Mouse (Mus musculus) frontal cortex, adult (tissue): ENCODE results near the gene Acox3.

Experiments used
- ATAC-seq: cut with Nextera tagmentation; 2 replicates; pipeline ENCODE4 v1.9.2; 2017; ENCODE audit warnings: mild to moderate bottlenecking, moderate library complexity, mixed read lengths; ENCODE audit not compliant: low TSS enrichment

The Acox3 gene

GRCm38 (mm10) chr5:35648230-35648629 is 65.4 kb downstream of the Acox3 start:
- no peak for ATAC-seq

GRCm38 (mm10) chr5:35652319-35652718 is 69.5 kb downstream of the Acox3 start:
- ATAC-seq = no peak

- ATAC-seq = no peak
Measured at GRCm38 (mm10) chr5:35652872-35653271, 70.0 kb downstream of the Acox3 start.

GRCm38 (mm10) chr5:35653743-35654395 is 71.0 kb downstream of the Acox3 start:
- no peak for ATAC-seq

GRCm38 (mm10) chr5:35655753-35656485 is 73.1 kb downstream of the Acox3 start:
- no peak for ATAC-seq

- ATAC-seq = no peak
Measured at GRCm38 (mm10) chr5:35659503-35659902, 76.7 kb downstream of the Acox3 start.

GRCm38 (mm10) chr5:35661210-35661609 is 78.4 kb downstream of the Acox3 start:
- no peak for ATAC-seq

- ATAC-seq = no peak
Measured at GRCm38 (mm10) chr5:35662021-35662545, 79.2 kb downstream of the Acox3 start.
